Mouse (Mus musculus) thymus, postnatal 0 days (tissue): ENCODE measurements around the gene Psmd9. TPM values are rescaled to one million over a fixed set of nuclear protein-coding genes. Genes with fewer than 3 reads are reported as not detected.

Experiments used
- DNase-seq: peaks from one replicate; pipeline ENCODE4 v3.0.0-alpha.2; 2015; ENCODE audit warnings: low spot score
- polyA plus RNA-seq: library from polyadenylated mRNA; unstranded; fragments of >200 nt; fragmentation: Nextera tagmentation; extraction: Ambion mirVana; gene quantifications from 2 replicates; pipeline ENCODE4 v1.2.1, GENCODE M21; 2015

Psmd9 gene
- polyA plus RNA-seq, 1 experiment from 2014 or later = 94.1 TPM

DNA sequence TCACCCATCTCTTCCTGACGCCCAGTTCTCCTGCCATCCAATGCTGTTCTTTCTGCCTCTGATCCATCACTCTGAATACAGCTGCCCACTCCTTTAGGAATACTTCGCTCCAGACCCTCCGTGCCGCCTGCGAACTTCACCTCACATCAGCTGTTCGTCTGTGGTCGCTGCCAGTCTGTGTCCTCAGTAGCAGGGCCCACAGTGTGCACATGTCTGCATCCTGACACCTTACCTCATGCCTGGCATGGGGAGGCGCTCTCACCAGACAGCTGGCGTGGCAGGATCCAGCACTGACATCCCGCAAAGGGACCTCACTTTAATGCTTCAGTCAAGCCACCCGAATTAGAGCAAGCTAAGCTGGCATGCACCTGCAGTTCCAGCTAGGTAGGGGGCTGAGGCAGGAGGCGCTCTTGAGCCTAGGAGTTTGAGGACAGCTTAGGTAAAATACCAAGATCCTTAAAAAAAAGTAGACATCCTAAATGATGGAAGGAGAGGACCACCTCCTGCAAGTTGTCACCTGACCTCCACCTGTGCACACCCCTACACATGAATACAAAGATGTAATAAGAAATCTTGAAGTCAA lies 127.1 kb downstream of the Psmd9 start:
- peak; percentile 59 for DNase-seq

GRCm38 (mm10) chr5:123296972-123297754 lies 128.0 kb downstream of the Psmd9 start:
- DNase-seq = no peak

DNA sequence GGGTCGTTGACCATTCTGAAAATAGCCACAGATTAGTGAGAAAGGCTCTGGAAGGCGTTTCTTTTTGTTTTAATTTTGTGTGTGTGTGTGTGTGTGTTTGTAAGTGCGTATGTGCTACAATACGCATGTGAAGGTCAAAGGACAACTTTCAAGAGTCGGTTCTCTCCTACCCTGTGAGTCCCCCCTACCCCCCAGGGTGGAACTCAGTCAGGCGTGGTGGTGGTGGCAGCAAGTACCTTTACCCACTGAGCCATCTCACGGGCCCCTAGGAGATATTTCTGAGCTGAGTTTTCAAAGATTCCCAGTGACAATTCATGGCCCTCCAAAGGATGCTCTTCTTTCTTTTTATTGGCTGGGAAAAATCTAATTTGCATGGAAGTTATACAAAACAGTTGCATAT lies 128.6 kb downstream of the Psmd9 start:
- DNase-seq = no peak

GRCm38 (mm10) chr5:123298526-123298925 lies 129.3 kb downstream of the Psmd9 start:
- peak; percentile 41 for DNase-seq

Other genes with a start within 250 kb of the Psmd9 start
- 29.6 and 31.8 TPM in 2 replicates for gene Kdm2b, start 179.6 kb upstream of the Psmd9 start, polyA plus RNA-seq
- gene Orai1, start 154.3 kb upstream of the Psmd9 start, polyA plus RNA-seq = 16.1 and 17.3 TPM in 2 replicates
- gene Morn3, start 122.4 kb upstream of the Psmd9 start, polyA plus RNA-seq = 0.58 and 0.60 TPM in 2 replicates
- 33.2 and 35.9 TPM in 2 replicates for gene Tmem120b, start 101.0 kb upstream of the Psmd9 start, polyA plus RNA-seq
- 10.4 and 11.1 TPM in 2 replicates for gene Rhof, start 36.7 kb upstream of the Psmd9 start, polyA plus RNA-seq
- 8.0 and 11.3 TPM in 2 replicates for gene Setd1b, start 27.2 kb upstream of the Psmd9 start, polyA plus RNA-seq
- 0.64 TPM in 1 of 2 replicates, not detected in the other for gene Hpd, start 13.3 kb downstream of the Psmd9 start, polyA plus RNA-seq
- 0.36 and 0.56 TPM in 2 replicates for gene Wdr66, start 82.7 kb downstream of the Psmd9 start, polyA plus RNA-seq
- gene Bcl7a, start 174.4 kb downstream of the Psmd9 start, polyA plus RNA-seq = 17.6 and 21.5 TPM in 2 replicates
- 7.3 and 8.2 TPM in 2 replicates for gene Mlxip, start 225.4 kb downstream of the Psmd9 start, polyA plus RNA-seq